Mouse (Mus musculus): Measurements from ENCODE around the gene Wnt10b. TPM values are rescaled to one million over a fixed set of nuclear protein-coding genes. Genes with fewer than 3 reads are reported as not detected.
"Not testable (repeated sequence)": the region's sequence is repeated elsewhere in the genome, so short reads cannot be mapped to it uniquely, and the experiment has no call there.

Gene Wnt10b
- polyA plus RNA-seq, 1 experiment from 2014 or later, result 0.09 TPM

- 65% methylated on average over 8 of the region's 8 CpGs for whole genome bisulfite sequencing
These were observed 24.9 kb downstream of the Wnt10b start for GRCm38 (mm10) chr15:98753021-98753423.

DNA sequence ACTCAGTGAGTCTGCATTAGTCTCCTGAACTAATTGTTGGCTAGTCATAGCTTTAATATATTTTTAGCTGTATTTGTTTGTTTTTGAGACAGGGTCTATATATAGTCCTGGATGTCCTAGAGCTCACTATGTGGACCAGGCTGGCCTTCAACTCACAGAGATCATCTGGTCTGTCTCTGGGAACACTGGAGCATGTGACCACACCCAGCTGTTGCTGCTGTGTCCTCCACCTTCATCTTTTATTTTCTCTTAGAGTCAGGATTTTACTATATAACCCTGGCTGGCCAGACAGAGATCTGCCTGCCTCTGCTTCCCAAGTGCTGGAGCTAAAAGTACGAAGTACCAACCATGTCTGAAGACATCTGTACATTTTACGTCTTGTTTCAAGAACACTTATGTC lies 28.9 kb downstream of the Wnt10b start:
- peaks cover 22% of the 10 kb centered on the region for H3K4me1 ChIP-seq
- H3K9me3 ChIP-seq, result no peaks in the 10 kb centered on the region
- no peak for DNase-seq (ENCODE audit: low spot score)
- no peaks in the 10 kb centered on the region for H3K27me3 ChIP-seq (ENCODE audit: insufficient read depth, poor library complexity, severe bottlenecking)
- no peak overlapping the region for H3K27ac ChIP-seq
- peaks cover 21% of the 10 kb centered on the region for H3K36me3 ChIP-seq
- WGBS, result 91% methylated on average over 2 of the region's 2 CpGs
- no peak overlapping the region for H3K4me3 ChIP-seq

More at GRCm38 (mm10) chr15:98753021-98753423, 24.9 kb downstream of the Wnt10b start:
- peaks cover 7% of the 10 kb centered on the region for H3K4me1 ChIP-seq
- H3K4me3 ChIP-seq, result no peak overlapping the region
- no peaks in the 10 kb centered on the region for H3K9me3 ChIP-seq
- DNase-seq (ENCODE audit: low spot score), result no peak
- H3K27me3 ChIP-seq (ENCODE audit: insufficient read depth, poor library complexity, severe bottlenecking), result no peaks in the 10 kb centered on the region
- peaks cover 35% of the 10 kb centered on the region for H3K36me3 ChIP-seq
- no peak overlapping the region for H3K27ac ChIP-seq

DNA sequence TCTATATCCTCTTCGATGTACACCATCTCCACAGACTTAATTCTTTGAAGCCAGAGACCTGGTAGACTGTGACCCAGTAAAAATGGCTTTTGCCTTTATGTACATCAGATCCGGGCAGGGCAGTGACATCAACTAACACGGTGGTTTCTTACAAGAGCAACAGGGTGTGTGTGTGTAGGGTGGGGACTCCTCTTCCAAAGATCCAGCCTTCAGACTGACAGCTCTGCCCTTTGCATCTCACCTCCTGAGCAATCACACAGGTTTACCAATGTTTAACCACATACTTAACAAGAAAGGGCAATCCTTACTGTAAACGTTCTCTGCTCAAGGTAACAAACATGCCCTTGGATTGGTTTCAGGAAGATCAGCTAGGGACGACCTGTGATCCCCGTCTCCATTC lies 30.7 kb downstream of the Wnt10b start:
- no peak overlapping the region for H3K27ac ChIP-seq
- H3K4me1 ChIP-seq, result peaks cover 18% of the 10 kb centered on the region
- no peaks in the 10 kb centered on the region for H3K9me3 ChIP-seq
- WGBS, result 87% methylated on average over 6 of the region's 6 CpGs
- H3K4me3 ChIP-seq, result no peak overlapping the region
- no peak for DNase-seq (ENCODE audit: low spot score)
- H3K36me3 ChIP-seq, result peaks cover 35% of the 10 kb centered on the region
- H3K27me3 ChIP-seq (ENCODE audit: insufficient read depth, poor library complexity, severe bottlenecking), result no peaks in the 10 kb centered on the region

- H3K4me3 ChIP-seq, result no peak overlapping the region
- H3K27me3 ChIP-seq (ENCODE audit: insufficient read depth, poor library complexity, severe bottlenecking), result no peaks in the 10 kb centered on the region
- DNase-seq (ENCODE audit: low spot score), result no peak
- peaks cover 42% of the 10 kb centered on the region for H3K36me3 ChIP-seq
- H3K4me1 ChIP-seq, result peaks cover 18% of the 10 kb centered on the region
- no peak overlapping the region for H3K27ac ChIP-seq
- H3K9me3 ChIP-seq, result no peaks in the 10 kb centered on the region
- 76% methylated on average over 10 of the region's 10 CpGs for WGBS
These were observed 31.5 kb downstream of the Wnt10b start for GRCm38 (mm10) chr15:98746344-98746965.

DNA sequence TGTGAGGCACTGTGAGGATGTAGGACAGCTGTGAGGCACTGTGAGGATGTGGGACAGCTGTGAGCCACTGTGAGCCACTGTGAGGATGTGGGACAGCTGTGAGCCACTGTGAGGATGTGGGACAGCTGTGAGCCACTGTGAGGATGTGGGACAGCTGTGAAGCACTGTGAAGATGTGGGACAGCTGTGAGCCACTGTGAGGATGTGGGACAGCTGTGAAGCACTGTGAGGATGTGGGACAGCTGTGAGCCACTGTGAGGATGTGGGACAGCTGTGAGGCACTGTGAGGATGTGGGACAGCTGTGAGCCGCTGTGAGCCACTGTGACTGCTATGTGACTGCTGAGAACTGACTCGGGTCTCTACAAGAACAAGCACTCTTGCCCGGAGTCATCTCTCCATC lies 34.1 kb downstream of the Wnt10b start:
- not testable (repeated sequence) for H3K27me3 ChIP-seq (ENCODE audit: insufficient read depth, poor library complexity, severe bottlenecking); H3K9me3 ChIP-seq; H3K4me3 ChIP-seq; H3K27ac ChIP-seq; DNase-seq (ENCODE audit: low spot score)
- Histone ChIP-seq H3K36me3 (peaks cover 53% of the 10 kb centered on the region), H3K4me1 (peaks cover 18% of the 10 kb centered on the region)
- WGBS, result 85% methylated on average over 3 of the region's 3 CpGs

- WGBS, result 82% methylated on average over 8 of the region's 8 CpGs
- no peaks in the 10 kb centered on the region for H3K27me3 ChIP-seq (ENCODE audit: insufficient read depth, poor library complexity, severe bottlenecking)
- peaks cover 18% of the 10 kb centered on the region for H3K4me1 ChIP-seq
- no peak overlapping the region for H3K4me3 ChIP-seq
- DNase-seq (ENCODE audit: low spot score), result no peak
- no peak overlapping the region for H3K27ac ChIP-seq
- H3K9me3 ChIP-seq, result no peaks in the 10 kb centered on the region
- H3K36me3 ChIP-seq, result peaks cover 62% of the 10 kb centered on the region
These were observed 35.1 kb downstream of the Wnt10b start for GRCm38 (mm10) chr15:98742766-98743428.

DNA sequence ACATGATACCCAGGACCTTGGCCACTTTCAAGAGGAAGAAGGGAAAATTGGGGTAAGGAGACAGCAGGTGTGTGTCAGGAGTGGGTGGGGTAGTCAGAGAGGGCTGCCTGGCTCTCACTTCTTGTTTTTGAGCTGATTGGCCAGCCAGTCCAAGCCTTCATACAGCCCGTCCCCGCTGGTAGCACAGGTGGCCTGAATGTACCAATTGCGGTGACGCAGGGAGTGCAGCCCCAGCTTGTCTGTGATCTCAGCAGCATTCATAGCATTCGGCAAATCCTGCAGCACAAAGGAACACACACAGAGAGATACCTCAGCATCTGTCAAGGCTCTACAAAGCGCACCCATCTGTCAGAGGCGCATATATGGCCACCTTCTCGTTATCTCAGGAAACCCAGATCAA lies 37.7 kb downstream of the Wnt10b start:
- Histone ChIP-seq H3K9me3 (no peaks in the 10 kb centered on the region), H3K27me3 (ENCODE audit: insufficient read depth, poor library complexity, severe bottlenecking) (no peaks in the 10 kb centered on the region), H3K4me1 (peaks cover 14% of the 10 kb centered on the region), H3K27ac (no peak overlapping the region), H3K36me3 (peaks cover 84% of the 10 kb centered on the region), H3K4me3 (no peak overlapping the region)
- DNase-seq (ENCODE audit: low spot score), result no peak
- 86% methylated on average over 8 of the region's 8 CpGs for WGBS

DNA sequence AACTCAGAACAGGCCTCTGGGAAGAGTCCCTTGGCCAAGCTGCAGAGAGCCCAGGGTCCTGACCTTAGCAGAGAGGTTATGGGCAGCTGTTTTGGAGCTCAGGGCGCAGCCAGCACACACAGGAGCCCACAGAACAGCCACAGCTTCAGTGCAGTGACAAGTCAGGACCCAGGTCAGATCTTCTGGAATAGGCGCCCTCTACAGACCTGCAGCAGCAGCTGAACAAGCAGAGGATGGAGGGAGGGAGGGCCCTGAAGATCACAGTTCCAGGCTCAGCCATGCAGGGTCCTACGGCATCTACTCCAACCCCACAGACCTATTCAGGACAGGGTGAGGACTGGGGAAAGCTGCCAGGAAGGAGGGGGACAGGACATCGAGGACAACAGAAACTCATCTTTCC lies 39.2 kb downstream of the Wnt10b start:
- no peak overlapping the region for H3K4me3 ChIP-seq
- H3K36me3 ChIP-seq, result peaks cover 77% of the 10 kb centered on the region
- H3K9me3 ChIP-seq, result no peaks in the 10 kb centered on the region
- H3K27me3 ChIP-seq (ENCODE audit: insufficient read depth, poor library complexity, severe bottlenecking), result no peaks in the 10 kb centered on the region
- DNase-seq (ENCODE audit: low spot score), result no peak
- WGBS, result 65% methylated on average over 4 of the region's 4 CpGs
- peaks cover 5% of the 10 kb centered on the region; the same call in 1 of the 2 replicates for H3K4me1 ChIP-seq
- no peak overlapping the region for H3K27ac ChIP-seq

DNA sequence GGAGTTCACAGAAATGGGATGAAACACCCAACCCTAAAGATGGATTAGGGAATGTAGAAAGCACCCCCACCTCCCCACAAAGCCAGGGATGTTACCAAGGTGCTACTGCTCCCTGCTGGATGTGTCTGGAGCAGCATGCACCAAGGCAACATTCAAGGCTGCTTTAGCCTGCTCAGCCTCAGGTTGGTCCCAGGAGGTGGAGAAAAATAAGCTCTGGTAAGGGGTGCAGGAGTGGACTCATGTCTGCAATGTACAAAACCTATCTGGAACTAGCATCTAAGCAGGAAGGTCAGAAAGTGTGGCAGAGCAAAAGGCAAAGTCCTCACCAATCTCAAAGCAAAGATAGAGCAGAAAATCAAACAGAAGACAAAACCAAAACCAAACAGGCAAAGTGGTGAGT lies 40.1 kb downstream of the Wnt10b start:
- peaks cover 70% of the 10 kb centered on the region for H3K36me3 ChIP-seq

DNA sequence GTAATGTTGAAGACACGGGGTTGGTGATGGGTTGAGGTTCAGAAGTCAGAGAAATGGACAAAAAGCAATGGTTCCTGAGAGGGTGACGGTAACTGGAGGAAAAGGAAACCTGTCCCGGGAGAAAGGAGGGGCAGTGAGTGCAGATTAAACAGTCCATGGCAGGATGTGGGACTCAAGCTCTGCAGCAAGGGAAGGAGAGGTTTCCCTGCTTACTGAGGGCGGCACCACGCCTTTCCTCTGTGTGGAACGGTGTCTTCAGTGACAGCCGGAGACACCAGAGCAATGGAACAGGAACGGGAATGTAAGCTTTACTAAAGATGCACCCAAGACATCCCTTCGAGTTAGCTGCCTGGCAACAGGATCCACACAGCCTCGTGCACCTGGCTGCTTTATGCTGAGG lies 41.4 kb downstream of the Wnt10b start:
- no peak overlapping the region for H3K4me3 ChIP-seq
- peaks cover 12% of the 10 kb centered on the region; the same call in 1 of the 2 replicates for H3K4me1 ChIP-seq
- H3K9me3 ChIP-seq, result no peaks in the 10 kb centered on the region
- no peaks in the 10 kb centered on the region for H3K27me3 ChIP-seq (ENCODE audit: insufficient read depth, poor library complexity, severe bottlenecking)
- no peak for DNase-seq (ENCODE audit: low spot score)
- 79% methylated on average over 10 of the region's 10 CpGs for WGBS
- H3K36me3 ChIP-seq, result peaks cover 57% of the 10 kb centered on the region
- H3K27ac ChIP-seq, result no peak overlapping the region

More for the DNA sequence above, 40.1 kb downstream of the Wnt10b start:
- H3K27me3 ChIP-seq (ENCODE audit: insufficient read depth, poor library complexity, severe bottlenecking), result no peaks in the 10 kb centered on the region
- no peaks in the 10 kb centered on the region for H3K9me3 ChIP-seq
- no peak overlapping the region for H3K4me3 ChIP-seq
- H3K4me1 ChIP-seq, result peaks cover 12% of the 10 kb centered on the region; the same call in 1 of the 2 replicates
- no peak for DNase-seq (ENCODE audit: low spot score)
- no peak overlapping the region for H3K27ac ChIP-seq

GRCm38 (mm10) chr15:98733976-98734566 lies 43.9 kb downstream of the Wnt10b start:
- Histone ChIP-seq H3K27ac (no peak overlapping the region), H3K36me3 (peaks cover 33% of the 10 kb centered on the region), H3K4me3 (no peak overlapping the region), H3K27me3 (ENCODE audit: insufficient read depth, poor library complexity, severe bottlenecking) (peaks cover 1% of the 10 kb centered on the region; the same call in 1 of the 2 replicates), H3K9me3 (no peaks in the 10 kb centered on the region), H3K4me1 (peaks cover 12% of the 10 kb centered on the region; the same call in 1 of the 2 replicates)
- WGBS, result 78% methylated on average over 5 of the region's 5 CpGs
- DNase-seq (ENCODE audit: low spot score), result no peak

DNA sequence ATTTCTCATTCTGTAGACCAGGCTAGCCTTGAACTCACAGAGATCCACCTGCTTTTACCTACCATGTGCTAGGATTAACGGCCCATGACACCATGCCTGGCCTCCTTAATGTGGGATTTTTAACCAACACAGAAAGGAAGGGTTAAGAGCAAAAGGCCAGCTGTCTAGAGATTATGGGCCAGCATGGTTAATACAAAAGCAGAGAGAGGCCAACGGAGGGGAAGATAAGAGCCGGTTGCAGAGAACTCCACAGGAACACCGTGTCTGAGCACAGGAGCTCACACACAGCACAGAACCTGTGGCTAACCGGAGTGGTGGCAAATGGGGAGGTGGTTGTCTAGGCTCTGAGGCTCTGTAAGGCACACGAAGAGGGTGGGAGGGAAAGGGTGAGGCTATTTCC lies 44.6 kb downstream of the Wnt10b start:
- peaks cover 17% of the 10 kb centered on the region for H3K4me1 ChIP-seq
- H3K4me3 ChIP-seq, result no peak overlapping the region
- 37% methylated on average over 6 of the region's 6 CpGs for WGBS
- H3K36me3 ChIP-seq, result peaks cover 26% of the 10 kb centered on the region
- H3K9me3 ChIP-seq, result no peaks in the 10 kb centered on the region
- H3K27ac ChIP-seq, result no peak overlapping the region
- peaks cover 5% of the 10 kb centered on the region for H3K27me3 ChIP-seq (ENCODE audit: insufficient read depth, poor library complexity, severe bottlenecking)
- no peak for DNase-seq (ENCODE audit: low spot score)

- 63% methylated on average over 8 of the region's 8 CpGs for WGBS
These were observed 45.9 kb downstream of the Wnt10b start for GRCm38 (mm10) chr15:98732006-98732531.

More at GRCm38 (mm10) chr15:98732006-98732531, 45.9 kb downstream of the Wnt10b start:
- no peak for DNase-seq (ENCODE audit: low spot score)
- Histone ChIP-seq H3K36me3 (peaks cover 15% of the 10 kb centered on the region), H3K4me1 (peaks cover 30% of the 10 kb centered on the region), H3K27me3 (ENCODE audit: insufficient read depth, poor library complexity, severe bottlenecking) (peaks cover 5% of the 10 kb centered on the region), H3K27ac (no peak overlapping the region), H3K4me3 (no peak overlapping the region), H3K9me3 (no peaks in the 10 kb centered on the region)

Measured in heart, embryonic 10.5 days (tissue).